Mouse (Mus musculus) left cerebral cortex, adult 11 months (tissue): ENCODE results near the gene Nnmt.

Experiments
- DNase-seq: peaks from one replicate; pipeline ENCODE4 v3.0.0; 2022; ENCODE audit warnings: low spot score

The Nnmt gene

DNA sequence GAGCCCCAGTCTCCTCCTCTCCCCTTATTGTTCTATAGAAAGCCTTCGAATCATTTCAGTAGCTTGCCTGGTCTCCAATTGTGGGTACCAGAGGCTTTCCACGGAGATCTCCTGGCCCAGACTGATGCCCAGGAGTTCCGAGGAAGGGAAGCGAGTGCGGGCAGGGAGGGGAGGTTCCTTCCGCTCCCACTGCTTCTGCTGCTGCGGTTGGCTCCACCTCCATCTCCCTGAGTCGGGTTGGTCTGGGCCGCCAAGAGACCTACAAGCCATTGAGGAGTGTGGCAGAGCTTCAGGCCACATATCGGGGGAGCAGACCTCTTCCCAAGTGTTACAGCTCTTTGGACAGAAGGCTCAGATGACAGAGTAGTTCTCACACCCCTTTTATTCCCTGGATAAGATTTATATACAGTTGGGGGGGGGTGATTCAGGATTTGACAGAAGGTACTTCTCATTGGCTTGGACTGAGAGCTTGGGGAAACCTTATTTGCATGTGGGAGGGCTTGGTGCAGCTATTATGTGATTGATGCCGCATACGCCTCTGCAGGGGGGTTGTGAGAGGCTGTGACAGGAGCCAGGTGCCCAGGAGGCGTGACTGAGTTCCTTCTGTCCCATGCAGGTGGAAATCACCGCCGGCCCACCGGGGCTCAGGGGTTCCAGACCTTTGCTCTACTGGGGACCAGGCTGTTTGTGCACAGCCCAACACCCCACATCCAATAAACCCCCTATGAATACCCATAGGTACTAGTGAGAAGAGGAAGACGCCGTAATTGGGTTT is 30.8 kb upstream of the Nnmt start:
- DNase-seq, result no peak

GRCm38 (mm10) chr9:48633147-48633546 is 28.2 kb upstream of the Nnmt start:
- no peak for DNase-seq

- DNase-seq, result no peak
Measured at GRCm38 (mm10) chr9:48619268-48619667, 14.3 kb upstream of the Nnmt start.

DNA sequence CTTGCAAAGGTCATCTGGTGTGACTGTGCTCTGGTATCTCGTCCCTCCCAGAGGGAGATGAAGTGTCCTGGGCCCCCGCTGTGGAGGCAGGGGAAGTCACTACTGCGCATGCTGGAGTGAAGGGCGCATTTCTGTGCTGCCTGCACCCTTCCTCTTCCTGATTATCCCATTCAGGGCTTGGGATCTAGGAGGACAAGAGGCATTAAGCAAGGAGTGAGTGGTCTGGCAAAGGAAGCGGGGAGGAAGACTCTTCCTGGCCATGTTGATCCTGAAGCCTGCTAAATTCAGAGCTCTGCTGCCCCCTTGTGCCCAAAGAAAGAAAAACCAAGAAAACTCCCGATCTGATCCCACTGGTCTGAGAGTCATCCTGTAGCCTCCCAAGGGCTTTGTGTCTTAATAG is 13.6 kb upstream of the Nnmt start:
- DNase-seq, result peak; percentile 39

- no peak for DNase-seq
Measured at GRCm38 (mm10) chr9:48618111-48618510, 13.2 kb upstream of the Nnmt start.

- DNase-seq, result no peak
Measured at GRCm38 (mm10) chr9:48617511-48618010, 12.6 kb upstream of the Nnmt start.

DNA sequence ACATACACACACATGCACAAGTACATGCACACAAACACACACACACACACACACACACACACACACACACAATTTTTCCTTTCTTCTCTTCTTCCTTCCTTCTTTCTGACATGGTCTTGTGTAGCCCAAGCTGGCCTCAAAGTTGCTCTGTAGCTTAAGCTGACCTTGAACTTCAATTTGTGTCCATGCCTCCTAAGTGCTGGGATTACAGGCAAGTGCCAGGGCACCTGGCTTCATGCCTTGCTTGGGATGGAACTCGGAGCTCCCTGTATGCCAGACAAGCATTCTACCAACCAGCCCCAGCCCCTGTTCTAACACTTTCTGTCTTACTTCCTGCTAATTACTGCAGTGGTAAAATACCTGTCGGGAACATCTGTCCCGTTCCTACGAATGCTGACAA is 8.3 kb upstream of the Nnmt start:
- no peak for DNase-seq

DNA sequence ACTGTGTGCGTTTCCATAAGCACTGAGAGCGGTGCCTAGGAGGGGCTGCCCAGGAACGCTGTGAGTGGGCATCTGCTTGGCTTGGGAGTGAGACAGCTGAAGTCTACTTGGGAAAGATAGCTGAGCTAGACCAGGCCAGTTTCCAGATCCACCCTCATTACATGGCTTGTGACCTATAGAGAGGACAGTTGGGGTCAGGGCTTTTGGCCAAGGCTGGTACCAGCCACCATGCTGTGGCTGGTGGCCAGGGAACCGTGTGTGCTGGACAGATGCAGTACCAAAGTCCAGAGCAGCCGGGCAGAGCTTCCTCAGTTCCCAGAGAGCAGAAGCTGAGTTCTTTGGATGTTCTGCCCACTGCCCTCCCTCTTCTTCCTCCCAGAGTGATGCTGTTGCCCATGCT is 7.6 kb upstream of the Nnmt start:
- DNase-seq, result no peak

DNA sequence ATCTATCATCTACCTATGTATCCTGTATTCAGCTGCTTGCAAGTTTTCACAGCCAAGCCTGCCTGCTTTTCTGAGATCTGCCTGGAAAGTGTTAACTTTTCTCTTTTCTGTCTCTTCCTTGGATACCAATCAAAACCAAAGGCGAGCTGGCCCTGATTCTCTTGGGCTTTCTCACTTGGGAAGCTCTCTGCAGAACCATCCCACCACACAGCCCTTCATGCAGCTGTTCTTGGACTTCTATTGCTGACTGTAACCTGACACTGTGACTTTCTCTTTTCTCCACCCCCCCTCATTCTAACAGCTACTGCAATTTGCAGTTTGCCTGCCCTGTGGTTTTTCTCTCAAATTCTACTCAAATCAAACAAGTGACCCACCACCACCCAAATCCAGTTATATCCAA is 6.1 kb upstream of the Nnmt start:
- no peak for DNase-seq

GRCm38 (mm10) chr9:48609734-48610133 is 4.8 kb upstream of the Nnmt start:
- no peak for DNase-seq

GRCm38 (mm10) chr9:48607417-48607816 is 2.5 kb upstream of the Nnmt start:
- no peak for DNase-seq

GRCm38 (mm10) chr9:48606171-48606570 is 1.2 kb upstream of the Nnmt start:
- DNase-seq, result no peak

- no peak for DNase-seq
Measured at GRCm38 (mm10) chr9:48605697-48606096, 744 bp upstream of the Nnmt start.

GRCm38 (mm10) chr9:48604226-48604625 is 727 bp downstream of the Nnmt start:
- DNase-seq, result no peak

GRCm38 (mm10) chr9:48600881-48601280 is 4.1 kb downstream of the Nnmt start:
- DNase-seq, result no peak

DNA sequence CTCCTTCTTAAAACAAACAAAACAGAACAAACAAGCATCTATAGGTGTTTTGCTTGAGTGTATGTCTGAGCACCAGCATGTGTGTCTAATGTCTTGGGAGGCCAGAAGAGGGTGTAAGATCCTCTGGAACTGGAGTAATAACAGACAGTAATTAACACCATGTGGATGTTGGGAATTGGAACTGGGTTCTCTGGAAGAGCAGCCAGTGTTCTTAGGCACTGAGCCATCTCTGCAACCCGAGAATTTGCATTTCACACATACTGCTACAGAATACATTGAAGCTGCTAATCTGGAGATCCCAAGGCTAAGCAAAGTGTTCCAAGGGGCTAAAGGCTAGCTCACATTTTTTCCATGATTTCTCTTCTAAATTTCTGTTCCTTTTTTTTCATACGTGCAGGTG is 4.9 kb downstream of the Nnmt start:
- no peak for DNase-seq

- no peak for DNase-seq
Measured at GRCm38 (mm10) chr9:48597494-48597893, 7.5 kb downstream of the Nnmt start.

DNA sequence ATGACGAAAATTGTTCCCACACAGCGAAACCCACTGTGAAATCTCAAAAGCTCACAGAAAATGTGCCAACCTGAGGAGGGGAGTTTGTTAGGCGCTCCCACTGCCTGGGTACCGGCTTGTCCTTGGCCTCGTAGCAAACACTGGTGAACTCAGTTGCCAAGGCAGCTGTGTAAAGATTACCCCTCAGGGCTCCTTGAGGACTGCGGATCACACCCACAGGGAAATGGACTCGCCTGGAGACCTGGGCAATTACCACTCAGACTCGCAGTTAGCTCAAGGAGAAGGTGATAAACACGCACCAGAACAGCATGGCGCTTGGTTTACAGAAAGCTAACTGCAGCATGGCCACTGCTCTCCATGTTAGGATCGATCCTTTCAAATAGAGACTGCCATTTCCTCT is 8.0 kb downstream of the Nnmt start:
- DNase-seq, result no peak

DNA sequence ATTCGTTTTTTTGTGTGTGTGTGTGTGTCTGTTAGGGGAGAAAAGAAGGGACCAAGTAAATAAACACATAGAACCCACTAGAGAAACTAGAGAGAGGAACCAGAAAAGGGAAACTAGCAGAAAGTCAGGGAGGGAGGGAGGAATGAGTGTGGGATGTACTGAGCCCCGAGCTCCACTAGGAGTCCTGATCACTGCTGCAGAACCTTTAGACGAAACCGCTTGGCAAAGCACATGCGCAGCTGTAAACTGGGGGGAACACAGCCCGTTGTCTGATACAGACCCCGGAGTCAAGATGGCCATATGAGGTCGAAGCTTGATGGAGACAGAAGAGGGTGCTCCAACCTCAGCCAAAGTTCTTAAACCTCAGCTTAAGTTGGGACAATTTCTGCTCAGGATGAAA is 11.0 kb downstream of the Nnmt start:
- DNase-seq, result no peak

DNA sequence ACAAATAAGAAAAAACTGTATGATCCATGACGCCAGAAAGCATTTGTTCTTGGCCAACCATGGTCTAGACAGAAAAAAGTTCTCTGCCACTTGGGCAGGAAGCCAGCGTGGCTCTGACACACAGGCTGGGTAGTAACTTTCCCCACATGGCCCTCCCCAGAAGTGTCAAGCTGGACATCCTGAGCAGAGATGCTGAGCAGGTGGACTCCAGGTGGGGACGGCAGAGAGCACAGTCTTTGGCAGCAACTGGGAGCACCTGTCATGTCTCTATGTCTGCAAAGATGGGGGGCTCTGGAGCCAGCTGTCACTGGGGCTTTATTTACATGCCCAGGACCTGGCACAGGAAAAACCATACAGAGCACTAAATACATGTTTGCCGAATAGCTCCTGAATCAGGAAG is 14.3 kb downstream of the Nnmt start:
- no peak for DNase-seq

DNA sequence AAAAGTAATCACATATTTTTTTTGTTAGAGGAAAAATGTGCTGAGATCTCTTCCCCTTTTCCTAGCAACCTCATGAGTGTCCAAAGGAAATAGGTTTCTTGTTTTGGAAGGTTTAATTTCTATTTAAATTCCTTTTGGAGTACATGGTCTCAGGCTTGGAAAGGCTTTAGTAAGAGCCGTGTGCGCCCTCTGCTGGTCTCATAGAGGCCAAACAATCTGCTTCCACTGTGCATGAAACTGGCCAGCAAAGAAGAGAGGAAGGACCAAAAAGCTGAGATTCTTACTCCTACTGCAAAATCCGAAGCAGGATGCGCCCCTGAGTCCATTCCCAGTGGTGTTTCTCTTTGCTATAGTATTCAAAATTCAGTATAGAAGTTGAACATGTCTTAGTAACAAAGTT is 18.6 kb downstream of the Nnmt start:
- DNase-seq, result peak; percentile 43

DNA sequence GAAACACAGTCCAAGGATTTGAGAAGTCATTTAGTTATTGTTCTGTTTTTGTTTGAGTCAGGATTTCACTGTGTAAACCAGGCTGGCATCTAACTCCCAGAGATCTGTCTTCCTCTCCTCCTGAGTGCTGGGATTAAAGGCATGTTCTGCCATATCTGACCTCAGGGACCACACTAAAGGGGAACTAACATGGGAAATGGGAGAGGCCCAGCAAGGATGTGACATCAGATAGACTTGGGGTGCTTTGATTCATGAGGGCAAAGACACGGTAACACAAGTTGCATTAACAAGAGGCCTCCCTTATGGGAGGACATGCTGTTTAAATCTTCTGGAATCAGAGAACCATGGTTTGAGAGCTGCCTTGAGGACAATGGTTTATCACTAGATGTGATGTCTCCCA is 24.1 kb downstream of the Nnmt start:
- no peak for DNase-seq

- no peak for DNase-seq
Measured at GRCm38 (mm10) chr9:48562388-48562787, 42.6 kb downstream of the Nnmt start.

- no peak for DNase-seq
Measured at GRCm38 (mm10) chr9:48559482-48560139, 45.3 kb downstream of the Nnmt start.
